Mouse (Mus musculus): ENCODE results near the gene Gprin1.

DNA sequence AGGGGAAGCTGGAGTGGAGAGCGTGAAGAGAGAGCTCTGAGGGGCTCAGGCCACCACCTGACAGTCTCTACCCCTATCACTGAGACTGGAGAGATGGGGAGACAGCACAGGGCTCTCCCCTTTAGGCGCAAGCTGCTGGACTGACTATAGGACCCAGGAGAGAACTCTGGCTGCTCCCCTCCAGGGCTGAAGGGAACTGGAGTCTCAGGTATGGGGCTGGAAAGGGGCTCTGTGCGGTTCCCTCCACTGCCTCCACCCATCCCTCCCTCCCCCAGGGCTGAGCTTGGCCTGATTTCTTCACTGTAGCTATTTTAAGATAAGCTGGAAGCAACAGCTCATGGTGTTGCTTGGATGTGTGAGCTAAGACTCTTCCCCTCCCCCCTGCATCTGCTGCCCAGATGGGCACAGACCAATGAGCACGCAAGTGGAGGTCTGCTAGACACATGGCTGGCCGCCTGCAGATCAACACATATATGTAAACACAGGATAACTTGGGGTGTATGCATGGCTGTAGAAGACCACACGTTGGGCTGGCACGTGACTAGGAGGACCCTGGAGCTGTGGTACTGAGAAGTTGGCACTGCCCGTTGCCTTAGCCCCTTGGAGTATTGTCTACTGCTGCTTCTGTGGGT, 10.6 kb upstream of the Gprin1 start:
- no peak for TF ChIP-seq POLR2A (IDR thresholded peaks at IDR 0.05; ENCODE audit: control insufficient read depth in 1 of 2, insufficient read depth in 1 of 2, low read depth in 1 of 2, low read length in 2 of 2, poor library complexity in 1 of 2)
- no peak for TF ChIP-seq MAX (IDR thresholded peaks at IDR 0.05; ENCODE audit: low read length)
- no peak for TF ChIP-seq CTCF (IDR thresholded peaks at IDR 0.05 in 2 of 3, conservative IDR thresholded peaks at IDR 0.05 in 1 of 3; ENCODE audit: control insufficient read depth in 1 of 3, insufficient read depth in 1 of 3, low read depth in 2 of 3, low read length in 3 of 3, poor library complexity in 1 of 3, severe bottlenecking in 1 of 3)
- TF ChIP-seq E2F4 (IDR thresholded peaks at IDR 0.05; ENCODE audit: borderline replicate concordance, low read depth, low read length), result no peak
- TF ChIP-seq HCFC1 (IDR thresholded peaks at IDR 0.05; ENCODE audit: low read depth, low read length), result no peak
- no peak for TF ChIP-seq GABPA (IDR thresholded peaks at IDR 0.05; ENCODE audit: low read depth, low read length)
- TF ChIP-seq NRF1 (IDR thresholded peaks at IDR 0.05; ENCODE audit: insufficient read depth, low read depth, low read length, poor library complexity, severe bottlenecking), result no peak
- no peak for TF ChIP-seq EP300 (IDR thresholded peaks at IDR 0.05; ENCODE audit: low read depth in 1 of 2, low read length in 2 of 2)
- no peak for TF ChIP-seq RCOR1 (IDR thresholded peaks at IDR 0.05; ENCODE audit: low read depth, low read length)
- no peak for TF ChIP-seq USF2 (IDR thresholded peaks at IDR 0.05; ENCODE audit: borderline replicate concordance in 1 of 2, insufficient read depth in 1 of 2, low read depth in 1 of 2, low read length in 2 of 2)
- TF ChIP-seq GATA1 (IDR thresholded peaks at IDR 0.05; ENCODE audit: low read depth, low read length), result no peak
- TF ChIP-seq RAD21 (IDR thresholded peaks at IDR 0.05; ENCODE audit: low read depth, low read length), result no peak
- no peak for TF ChIP-seq CHD2 (IDR thresholded peaks at IDR 0.05; ENCODE audit: low read length)
